Mouse (Mus musculus): ENCODE results near the gene Pfn5. TPM values are rescaled to one million over a fixed set of nuclear protein-coding genes. Genes with fewer than 3 reads are reported as not detected.

The Pfn5 gene
- polyA plus RNA-seq (2017; shearing (Covaris generic)) = not detected

DNA sequence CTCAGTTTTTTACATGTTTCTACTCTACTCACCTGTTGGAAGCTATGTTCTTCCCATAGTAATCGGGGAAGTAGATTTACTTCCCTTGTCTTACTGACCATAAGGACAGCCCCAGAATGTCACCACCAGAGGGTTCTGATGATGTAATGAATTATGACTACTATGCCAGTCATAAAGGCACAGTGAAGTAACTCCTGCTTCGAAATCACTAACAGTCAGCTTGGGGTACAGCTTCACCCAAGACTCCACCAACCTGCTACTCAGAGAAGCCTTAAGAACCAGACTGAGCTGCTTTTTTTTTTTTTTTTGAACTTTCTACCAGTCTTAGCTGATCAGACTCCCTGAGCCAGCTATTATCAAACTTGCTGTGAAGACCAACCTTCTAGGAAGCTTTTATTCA lies at the start of gene Pfn5, which contains the start of gene Asb12:
TSS of gene Pfn5 (plus strand) at position 218 of the 400 bp plus-strand sequence.
TSS of gene Asb12 (minus strand) at position 101 of the 400 bp plus-strand sequence.

Other genes with a start within 250 kb of the Pfn5 start
- gene Amer1, start 113.2 kb upstream of the Pfn5 start, polyA plus RNA-seq (2017; shearing (Covaris generic)) = 1.1 TPM
- gene Asb12, start 117 bp upstream of the Pfn5 start, polyA plus RNA-seq (2017; shearing (Covaris generic)) = not detected
- gene Zc4h2, start 100.4 kb downstream of the Pfn5 start, polyA plus RNA-seq (2017; shearing (Covaris generic)) = 2.6 TPM
- gene Zc3h12b, start 153.6 kb downstream of the Pfn5 start, polyA plus RNA-seq (2017; shearing (Covaris generic)) = 1.5 TPM